Mouse (Mus musculus): ENCODE data around the gene Tjp1. TPM values are rescaled to one million over a fixed set of nuclear protein-coding genes. Genes with fewer than 3 reads are reported as not detected.
A peak's percentile ranks its signal among the peaks of the same experiment; 100 is the strongest.

Gene Tjp1
- total RNA-seq, 2 experiments from 2014 or later: 0.13 to 0.22 TPM

DNA sequence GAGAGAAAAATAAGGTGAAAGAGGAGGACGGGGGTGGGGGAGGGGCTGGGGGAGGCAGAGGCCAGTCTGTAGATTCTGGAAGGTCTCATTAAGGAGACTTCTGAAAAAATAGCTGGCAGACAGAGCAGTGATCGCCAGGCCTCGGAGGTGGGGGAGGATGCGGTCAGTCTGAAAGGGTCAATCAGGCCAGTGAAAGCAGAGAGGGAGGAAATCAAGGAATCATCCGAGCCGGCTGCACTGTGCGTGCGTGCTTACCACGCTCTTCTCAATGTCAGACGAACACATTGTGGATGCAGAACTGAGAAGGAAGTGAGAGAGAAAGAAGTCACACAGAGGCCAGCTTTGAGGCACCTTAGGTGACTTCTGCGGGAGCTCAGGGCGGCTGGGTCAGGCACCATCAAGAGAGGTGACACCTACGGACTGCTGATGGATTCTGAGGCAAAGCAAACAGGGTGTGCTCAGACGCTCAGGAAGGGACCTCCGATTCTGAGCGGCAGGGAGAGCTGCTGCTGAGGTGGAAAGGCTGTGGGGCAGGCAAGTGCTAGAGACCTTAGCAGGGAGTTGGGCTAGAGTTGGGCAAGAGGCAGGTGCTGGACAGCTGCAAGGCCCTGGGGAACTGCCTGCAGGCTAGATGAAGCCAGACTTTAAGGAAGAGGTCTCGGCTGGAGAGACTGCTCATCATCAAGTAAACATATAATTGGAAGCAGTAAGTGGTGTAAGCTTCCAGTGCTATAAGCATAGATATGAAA, 133.7 kb downstream of the Tjp1 start:
- ATAC-seq (ENCODE audit: poor library complexity, severe bottlenecking): no peak

DNA sequence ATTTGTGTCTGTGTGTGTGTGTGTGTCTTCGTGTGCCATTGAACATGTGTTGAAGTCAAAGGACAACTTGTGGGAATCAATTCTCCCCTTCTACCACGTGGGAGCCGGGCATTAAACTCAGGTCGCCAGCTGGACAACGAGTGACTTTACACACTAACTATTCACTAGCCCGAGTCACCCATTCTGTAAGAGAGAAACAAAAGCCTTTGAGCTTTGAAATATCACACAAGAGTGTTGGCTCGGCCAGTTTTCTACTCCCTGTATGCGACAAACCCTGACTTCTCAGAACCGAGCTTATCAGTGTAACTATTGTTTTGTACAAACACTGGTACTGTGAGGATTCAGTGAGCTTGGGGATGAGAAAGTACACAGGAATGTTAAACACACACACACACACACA, 134.6 kb downstream of the Tjp1 start:
- no peak for ATAC-seq (ENCODE audit: poor library complexity, severe bottlenecking)

DNA sequence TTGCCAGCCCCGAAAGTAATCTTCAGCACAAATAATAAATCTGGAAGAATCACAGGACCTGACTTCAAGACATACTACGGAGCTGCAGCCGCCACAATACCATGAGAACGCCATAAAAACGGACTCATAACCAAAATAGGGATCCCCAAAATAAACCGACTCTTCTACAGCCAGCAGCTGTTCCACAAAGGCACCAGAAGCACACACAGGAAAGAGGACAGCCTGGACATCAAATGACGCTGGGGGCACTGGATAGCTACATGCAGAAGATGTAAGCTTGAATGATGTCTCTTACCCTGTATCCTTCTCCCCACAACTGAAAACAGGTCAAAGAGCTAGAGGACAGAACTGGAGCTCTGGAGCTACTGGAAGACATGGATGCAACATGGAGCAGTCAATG, 138.0 kb downstream of the Tjp1 start:
- ATAC-seq (ENCODE audit: poor library complexity, severe bottlenecking): no peak

DNA sequence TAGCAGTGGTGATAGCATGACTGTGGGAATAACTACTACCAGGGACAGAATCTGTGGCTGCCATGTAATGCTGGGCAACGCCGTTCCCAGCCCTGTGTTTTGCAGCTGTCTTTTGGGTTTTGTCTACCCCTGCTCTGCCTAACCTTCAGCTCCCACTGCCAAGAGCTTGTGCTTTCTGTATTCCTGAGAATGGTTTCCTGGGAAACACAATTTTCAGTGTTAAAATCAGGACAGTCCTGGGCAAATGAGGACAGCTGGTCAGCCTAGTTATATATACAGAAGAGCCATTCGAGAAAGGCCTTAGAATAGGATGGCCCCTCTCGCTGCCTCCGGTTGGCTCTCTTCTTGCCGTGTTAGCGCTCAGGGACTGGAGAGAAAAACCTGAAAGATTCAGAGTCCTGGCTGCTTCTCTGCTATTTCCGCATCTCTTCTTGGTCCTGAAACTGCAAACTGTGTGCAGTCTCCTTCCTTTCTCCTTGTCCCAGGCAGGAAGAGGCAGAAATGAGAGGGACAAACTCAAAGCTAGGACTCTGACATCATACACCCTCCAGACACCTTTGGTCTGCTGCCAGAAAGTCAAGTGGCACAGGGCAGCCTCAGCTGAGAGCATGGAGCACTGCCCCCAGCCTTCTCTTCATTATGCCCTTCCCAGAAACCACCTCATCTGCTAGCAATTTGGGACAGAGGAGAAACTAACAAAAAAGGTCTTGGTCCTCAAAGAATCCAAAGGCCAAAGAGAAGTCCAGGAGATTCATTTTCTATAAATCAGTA, 139.2 kb downstream of the Tjp1 start:
- no peak for ATAC-seq (ENCODE audit: poor library complexity, severe bottlenecking)

DNA sequence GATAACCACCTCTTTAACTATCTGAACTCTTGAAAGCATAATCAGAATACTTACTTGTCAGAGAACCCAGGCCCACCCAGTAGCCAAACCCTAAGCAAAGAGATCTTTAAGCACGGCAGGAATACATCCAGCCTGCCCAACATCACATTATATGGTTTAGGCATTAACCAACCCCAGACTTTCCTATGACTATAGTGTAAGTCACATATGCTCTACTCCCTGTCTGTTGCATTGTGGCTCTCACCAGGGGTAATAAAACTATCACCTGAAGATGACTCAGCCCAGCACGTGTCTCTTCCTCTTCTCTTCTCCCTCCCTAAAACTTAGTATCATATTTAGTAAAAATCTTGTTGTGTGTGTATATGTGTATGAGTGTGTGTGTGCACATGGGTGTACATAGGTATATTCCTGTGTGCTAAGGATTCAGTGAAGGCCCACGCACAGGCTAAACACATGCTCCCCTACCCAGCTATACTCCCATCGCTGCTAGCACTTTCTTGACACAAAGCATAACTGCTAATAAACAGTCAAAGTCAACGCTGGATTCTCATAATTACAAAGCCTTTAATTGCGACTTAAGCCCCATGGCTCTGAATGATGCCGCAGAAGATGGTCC, 139.9 kb downstream of the Tjp1 start:
- no peak for ATAC-seq (ENCODE audit: poor library complexity, severe bottlenecking)

DNA sequence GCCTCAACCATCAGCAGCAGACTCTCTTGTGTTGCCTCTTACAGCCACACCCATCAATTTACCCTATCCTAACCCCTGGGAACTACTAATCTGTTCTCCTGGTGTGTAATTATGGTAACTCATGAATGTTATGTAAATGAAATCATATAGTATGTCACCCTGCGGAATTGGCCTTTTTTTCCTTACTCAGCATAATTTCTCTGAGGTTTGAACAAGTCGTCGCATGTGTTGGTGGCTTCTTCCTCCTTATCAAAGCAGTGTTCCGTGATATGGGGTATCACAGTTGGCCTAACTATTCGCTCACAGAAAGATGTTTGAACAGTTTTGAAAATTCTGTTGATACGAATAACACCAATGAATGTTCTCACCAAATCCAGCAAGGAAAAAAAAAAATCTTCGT, 142.8 kb downstream of the Tjp1 start:
- ATAC-seq (ENCODE audit: poor library complexity, severe bottlenecking): no peak

DNA sequence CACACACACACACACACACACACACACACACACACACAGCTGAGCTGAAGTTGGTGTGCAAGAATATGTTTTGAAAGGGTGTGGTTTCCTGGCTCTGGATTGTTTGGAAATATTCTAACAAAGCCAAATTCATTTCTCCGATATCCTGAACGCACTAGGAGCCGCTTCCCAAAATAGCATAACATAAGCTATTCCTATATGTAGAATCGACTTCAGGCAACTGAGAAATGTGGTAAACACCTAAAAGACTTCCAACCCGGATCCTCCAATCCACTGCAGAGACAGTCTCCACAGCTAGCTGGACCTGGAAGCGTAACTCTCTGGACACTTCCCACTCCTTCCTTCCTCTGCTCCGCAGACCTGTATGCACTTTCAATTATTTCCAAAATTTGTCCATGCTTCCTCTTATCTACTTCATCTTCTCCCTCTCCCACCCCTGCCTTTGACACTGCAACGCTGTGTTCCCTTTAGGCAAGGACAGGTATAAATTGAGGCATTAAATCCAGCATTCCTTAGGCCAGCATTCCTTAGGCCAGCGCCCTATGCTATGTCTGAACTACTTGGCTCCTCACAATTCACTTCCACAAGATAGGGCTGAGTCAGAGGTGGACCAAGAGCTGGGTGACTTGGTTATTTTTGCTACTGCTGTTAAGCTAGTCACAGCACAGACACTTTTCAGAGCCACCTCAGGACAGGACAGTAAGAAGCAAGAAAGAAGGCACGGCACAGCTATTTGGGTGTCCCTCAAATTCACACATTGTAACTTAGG, 144.9 kb downstream of the Tjp1 start:
- no peak for ATAC-seq (ENCODE audit: poor library complexity, severe bottlenecking)

DNA sequence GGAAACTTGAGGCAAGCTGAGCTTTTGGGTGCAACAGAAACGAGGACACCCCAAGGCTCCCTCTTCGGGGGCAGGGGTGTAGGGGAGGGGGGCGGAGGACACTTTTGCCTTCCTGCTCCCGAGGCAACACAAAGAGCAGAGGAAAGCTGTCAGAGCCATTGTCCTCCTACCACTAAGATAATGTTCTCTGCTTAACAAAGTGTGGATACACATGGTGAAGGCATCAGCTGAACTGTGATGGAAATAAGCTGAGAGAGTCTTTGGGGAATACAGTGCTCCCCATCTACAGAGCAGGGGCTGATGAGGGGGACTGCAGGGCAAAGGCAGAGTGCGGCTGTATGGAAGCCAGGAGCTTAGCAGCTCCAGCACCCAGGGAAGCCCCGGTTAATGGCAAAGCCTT, 145.7 kb downstream of the Tjp1 start:
- ATAC-seq (ENCODE audit: poor library complexity, severe bottlenecking): no peak

DNA sequence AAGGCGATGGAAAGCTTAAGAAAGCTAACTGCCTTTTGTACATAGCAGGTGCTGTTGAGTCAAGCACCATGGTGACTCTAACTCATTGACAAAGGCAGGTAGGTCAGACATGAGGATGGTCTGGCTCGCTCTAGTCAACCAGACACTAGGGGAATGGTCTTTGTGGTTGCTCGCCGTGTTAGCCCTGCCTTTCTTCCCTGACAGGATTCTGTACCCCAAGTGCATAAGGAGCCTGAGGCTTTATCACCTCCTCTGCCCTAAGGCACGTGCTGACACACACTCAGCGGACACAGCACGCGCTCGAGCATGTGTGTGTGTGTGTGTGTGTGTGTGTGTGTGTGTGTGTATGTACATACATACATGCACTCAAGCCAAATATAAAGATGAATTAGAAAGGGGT, 146.9 kb downstream of the Tjp1 start:
- ATAC-seq (ENCODE audit: poor library complexity, severe bottlenecking): no peak

DNA sequence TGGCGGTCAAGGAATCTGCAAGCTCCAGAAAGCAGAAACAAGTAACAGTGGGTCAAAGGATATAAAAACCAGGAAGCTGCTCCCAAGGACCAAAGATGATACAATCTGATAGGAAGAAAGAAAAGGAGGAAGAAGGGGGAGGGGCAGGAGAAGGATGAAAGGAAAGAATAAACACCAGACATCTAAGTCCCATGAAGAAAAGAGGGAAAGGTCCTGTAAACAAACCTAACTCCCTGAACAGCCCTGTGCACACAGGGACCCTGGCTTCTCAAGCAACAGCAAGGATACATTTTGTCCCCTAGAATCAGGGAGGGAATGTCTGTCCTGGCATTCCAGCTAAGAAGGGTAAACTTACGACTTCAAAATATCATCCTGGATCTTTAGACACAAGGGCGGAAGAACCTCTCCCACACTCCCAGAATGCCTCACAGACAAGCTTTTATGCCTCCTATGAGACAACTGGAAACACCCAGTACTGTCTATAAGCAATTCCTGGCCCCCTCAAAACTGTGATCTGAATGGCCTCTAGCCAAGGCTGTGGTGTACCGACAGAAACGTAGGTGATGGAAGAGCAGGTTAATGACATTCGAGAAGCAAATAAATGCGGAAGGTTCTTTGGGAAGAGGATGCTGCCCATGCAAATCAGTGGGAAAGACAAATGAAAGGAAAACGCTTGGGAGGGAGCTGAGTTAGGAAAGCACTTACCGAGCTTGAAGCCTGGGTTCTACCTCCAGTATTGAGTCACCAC, 148.6 kb downstream of the Tjp1 start:
- no peak for ATAC-seq (ENCODE audit: poor library complexity, severe bottlenecking)

DNA sequence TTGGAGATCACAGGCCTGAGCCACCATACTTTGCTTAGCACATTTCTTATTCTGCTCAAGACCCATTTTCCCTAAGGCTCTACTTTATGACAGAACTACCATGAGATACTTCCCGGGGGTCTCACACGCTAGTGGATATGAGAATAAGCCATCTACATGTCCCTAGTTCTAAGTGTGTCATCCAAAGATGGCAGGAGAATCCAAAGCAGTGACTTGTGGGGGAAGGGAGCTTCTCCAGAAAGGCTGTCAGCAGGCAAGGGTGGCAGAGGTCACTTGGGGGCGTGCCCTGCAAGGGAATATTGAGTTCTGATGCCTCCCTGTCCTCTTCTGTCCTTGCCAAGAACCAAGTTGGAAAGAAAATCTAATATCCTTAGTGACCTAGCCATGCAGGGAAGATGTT, 150.1 kb downstream of the Tjp1 start:
- no peak for ATAC-seq (ENCODE audit: poor library complexity, severe bottlenecking)

DNA sequence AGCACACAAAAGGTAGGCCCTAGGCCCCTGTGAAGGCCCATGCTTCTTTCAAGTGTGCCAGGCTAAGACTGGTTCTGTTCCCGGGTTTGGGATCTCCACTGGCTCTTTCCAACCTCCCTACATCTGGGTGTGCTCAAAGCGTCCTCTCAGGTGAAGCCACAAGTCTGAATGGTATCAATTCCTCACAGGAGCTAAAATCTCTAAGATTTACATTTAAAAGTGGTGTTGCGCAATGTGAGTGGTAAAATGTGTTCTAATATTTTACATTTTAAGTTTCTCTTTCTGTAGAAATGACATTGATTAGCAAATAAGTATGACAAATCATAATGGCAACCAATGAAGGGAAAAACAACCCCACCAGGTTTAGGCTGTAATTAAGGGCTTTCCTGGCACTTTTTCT, 152.0 kb downstream of the Tjp1 start:
- no peak for ATAC-seq (ENCODE audit: poor library complexity, severe bottlenecking)

DNA sequence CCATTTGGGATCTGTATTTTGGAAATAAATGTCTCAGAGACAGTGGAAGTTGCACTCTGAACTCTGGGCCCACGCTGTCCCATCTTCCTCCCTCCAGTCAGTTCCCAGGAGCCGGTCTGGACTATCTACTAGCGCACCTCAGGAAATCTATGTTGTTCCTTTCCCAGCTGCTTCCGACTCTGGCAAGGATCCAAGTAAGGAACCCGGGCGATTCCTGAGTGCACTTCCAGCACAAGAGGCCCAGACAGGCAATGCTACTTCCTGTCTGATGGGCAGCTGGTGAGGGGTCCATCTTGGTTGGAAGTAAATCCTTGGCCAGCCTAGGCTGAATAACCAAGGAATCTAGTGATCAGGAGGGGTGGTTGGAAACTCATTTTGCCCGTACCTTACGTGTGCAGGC, 152.4 kb downstream of the Tjp1 start:
- ATAC-seq (ENCODE audit: poor library complexity, severe bottlenecking): no peak

DNA sequence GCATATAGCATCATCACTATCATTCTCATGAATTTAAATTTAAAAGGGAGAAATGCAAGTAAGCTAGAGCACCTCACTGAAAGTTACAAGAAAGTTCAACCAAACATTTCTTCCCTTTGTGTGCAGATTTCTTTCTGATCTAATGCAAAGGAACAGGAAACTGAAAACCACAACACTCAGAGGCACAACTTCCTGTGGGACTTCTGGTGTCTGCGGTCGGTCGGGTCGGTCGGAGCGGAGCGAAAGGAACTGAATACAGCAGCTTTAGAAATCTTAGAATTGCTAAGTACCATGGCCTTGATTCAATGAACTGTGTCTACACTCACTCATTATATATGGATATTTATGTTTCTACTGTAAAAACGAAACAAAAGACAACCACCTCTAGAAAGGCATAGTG, 154.2 kb downstream of the Tjp1 start:
- peak; percentile 83 for ATAC-seq (ENCODE audit: poor library complexity, severe bottlenecking)

DNA sequence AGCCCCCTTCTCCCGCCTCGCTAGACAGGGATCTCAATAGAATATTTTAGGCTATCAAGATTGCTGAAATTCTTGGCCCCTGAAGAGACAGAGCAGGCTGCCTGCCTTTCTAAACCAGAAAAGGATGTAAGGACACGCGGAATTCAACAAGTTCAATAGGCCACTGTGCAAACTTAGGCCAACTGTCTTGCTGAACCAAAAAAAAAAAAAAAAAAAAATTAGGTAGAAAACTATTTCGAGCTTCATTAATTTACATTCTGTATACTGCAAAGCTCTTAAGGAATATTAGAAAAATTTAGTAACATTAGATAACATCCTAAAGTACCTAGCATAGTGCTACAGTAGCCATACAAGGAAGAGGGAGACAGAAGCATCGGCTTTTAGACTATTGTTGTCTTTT, 155.8 kb downstream of the Tjp1 start:
- no peak for ATAC-seq (ENCODE audit: poor library complexity, severe bottlenecking)

DNA sequence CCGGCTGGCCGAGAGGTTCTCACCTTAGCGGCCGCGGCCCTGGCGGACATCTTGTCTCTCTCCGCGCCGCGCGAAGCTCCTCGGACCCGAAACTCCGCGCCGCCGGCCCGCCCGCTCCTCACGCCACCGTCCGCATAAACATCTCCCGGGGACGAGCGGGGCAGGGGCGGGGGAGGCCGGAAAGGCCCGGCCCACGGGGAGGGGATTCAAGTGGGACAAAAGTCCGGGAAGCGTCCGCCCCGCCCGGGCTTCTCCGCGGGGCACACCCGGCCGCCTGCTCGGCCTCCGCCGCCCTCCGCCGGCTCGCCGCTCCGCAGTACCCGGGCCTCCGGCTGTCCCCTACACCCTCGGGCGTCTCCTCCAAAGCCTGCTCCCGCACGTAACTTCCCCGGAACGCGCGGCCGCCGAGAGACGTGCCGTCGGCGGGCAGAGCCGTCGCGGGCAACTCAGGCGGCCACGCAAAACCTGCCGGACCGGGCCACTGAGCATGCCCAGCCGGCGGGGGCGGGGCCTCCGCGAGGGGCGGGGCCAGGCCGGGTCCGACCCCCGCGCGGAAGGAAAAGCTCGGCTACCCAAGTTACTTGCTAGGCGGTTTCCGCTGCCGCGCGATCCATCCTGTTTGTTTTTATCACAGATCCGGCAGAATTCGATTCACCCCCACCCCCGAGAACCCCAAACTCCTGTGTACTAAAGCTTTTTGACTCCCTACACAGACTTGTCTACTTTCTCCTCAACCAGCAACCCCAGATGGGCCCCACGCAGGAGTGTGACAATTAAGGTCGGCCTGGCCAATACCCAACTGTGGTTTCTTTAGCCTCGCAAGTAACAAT, 156.6 kb downstream of the Tjp1 start:
- 0 out of 2 replicates have a peak, but pooled peaks have one; percentile 22 for ATAC-seq (ENCODE audit: poor library complexity, severe bottlenecking)

DNA sequence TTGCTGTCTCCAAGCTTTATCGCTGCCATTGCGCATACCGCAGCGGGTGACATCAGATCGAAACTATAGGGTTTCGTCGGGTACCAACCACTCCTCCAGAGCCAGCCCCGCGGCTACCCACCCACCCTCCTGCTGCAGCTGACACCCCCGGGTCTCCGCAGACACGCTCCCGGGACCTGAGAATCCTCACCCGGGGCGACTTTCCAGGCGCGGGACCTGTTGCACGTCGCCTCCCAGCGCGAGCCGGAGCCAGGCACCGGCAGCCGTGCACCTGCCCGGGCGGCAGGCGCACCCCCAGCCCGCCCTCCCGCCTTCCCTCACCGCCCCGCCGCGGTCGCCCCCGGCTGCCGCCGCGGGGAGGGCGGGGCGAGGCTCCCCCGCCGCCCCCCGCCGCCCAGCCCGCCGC, 157.2 kb downstream of the Tjp1 start:
- ATAC-seq (ENCODE audit: poor library complexity, severe bottlenecking): no peak

DNA sequence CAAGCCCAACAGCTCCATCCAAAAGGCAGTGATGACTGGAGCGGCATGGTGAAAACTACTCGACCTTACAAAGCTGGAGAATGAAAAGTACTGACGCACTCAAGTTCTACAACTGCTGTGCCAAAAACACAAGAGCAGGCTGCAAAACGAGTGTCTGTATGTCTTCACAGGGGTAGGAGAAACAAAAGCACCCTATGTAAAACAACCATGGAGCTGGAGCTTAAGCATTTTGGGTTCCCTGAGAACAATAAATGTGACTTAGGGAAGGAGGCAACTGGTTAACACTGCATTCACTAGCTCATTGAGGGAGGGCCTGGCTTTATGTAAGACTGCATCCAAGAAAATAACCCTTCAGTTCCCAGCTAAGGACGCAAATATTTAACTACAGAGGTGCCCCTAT, 158.5 kb downstream of the Tjp1 start:
- ATAC-seq (ENCODE audit: poor library complexity, severe bottlenecking): no peak

DNA sequence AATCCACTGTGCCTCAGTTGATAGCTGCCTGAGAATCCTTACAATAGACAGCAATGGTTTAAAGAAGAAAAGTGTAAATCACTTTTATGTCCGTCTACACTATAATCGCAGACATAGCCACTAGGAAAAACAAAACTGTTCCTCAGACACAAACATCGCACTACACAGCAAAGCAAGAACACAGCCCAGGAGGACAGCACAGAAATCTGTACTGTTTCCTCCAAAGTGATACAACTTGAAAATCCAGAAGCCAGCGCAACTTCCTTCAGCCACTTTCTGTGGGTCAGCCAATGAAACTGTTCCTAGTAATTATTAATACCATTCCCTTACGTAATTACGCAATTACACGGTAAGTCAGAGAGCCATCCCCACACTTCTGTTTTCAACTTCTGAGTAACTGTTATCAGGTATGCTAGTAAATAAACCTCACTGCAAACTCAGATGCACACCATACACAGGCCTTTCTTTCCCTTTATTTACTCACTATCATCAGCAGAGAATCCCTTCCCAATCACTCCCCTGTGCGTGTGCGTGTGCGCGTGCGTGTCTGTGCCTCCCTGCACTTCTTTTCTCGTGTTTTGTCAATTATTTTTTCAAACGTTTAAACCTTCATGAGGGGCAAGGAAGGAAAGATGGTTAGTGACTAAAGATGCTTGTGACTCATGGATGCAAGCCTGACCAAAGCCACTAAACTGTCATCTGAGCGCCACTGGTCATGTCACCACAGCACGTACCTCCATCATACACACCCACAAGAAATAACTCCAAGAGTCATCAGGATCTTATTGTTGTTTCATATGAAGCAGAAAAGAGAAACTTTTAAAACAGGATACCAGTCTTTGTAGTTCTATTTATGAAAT, 160.0 kb downstream of the Tjp1 start:
- ATAC-seq (ENCODE audit: poor library complexity, severe bottlenecking): no peak

Data from megakaryocyte, adult 5-6 weeks (primary cell).